Mouse (Mus musculus) stomach, embryonic 14.5 days (tissue): ENCODE results near the gene Inpp5d. TPM values are rescaled to one million over a fixed set of nuclear protein-coding genes. Genes with fewer than 3 reads are reported as not detected.
A peak's percentile ranks its signal among the peaks of the same experiment; 100 is the strongest.

Source experiments
- ATAC-seq: fragments of 200-750 bp; cut with Nextera tagmentation; 2 replicates; pipeline ENCODE4 v1.8.0; 2017; ENCODE audit warnings: low read depth, moderate TSS enrichment; ENCODE audit not compliant: insufficient number of reproducible peaks, insufficient read depth, low FRiP score
- H3K27ac ChIP-seq: fragments of 300-500 bp; sonication (generic); 2 replicates; pipeline ENCODE4 v1.5.1; 2014; ENCODE audit warnings: mild to moderate bottlenecking, low read length, moderate library complexity, mixed read lengths
- H3K27me3 ChIP-seq: fragments of 300-500 bp; sonication (generic); 2 replicates; pipeline ENCODE4 v1.6.1; 2014; ENCODE audit warnings: low read length, control low read depth, mixed read lengths; ENCODE audit not compliant: control insufficient read depth, insufficient read depth
- H3K36me3 ChIP-seq: fragments of 300-500 bp; sonication (generic); 2 replicates; pipeline ENCODE4 v1.6.1; 2014; ENCODE audit warnings: mild to moderate bottlenecking, control low read depth, low read length, moderate library complexity, mixed read lengths; ENCODE audit not compliant: control insufficient read depth, insufficient read depth
- H3K4me1 ChIP-seq: fragments of 300-500 bp; sonication (generic); 2 replicates; pipeline ENCODE4 v1.6.1; 2014; ENCODE audit warnings: low read length, control low read depth, mixed read lengths; ENCODE audit not compliant: control insufficient read depth, insufficient read depth
- H3K4me2 ChIP-seq: fragments of 300-500 bp; sonication (generic); replicated peaks from 2 replicates; pipeline ENCODE4 v1.6.1; 2014; ENCODE audit warnings: low read depth, low read length, control low read depth
- H3K4me3 ChIP-seq: fragments of 300-500 bp; sonication (generic); 2 replicates; pipeline ENCODE4 v1.5.1; 2014; ENCODE audit warnings: low read depth, low read length, control low read depth
- H3K9ac ChIP-seq: fragments of 300-500 bp; sonication (generic); replicated peaks from 2 replicates; pipeline ENCODE4 v1.6.1; 2014; ENCODE audit warnings: low read depth, mild to moderate bottlenecking, control low read depth, low read length, moderate library complexity, mixed read lengths
- H3K9me3 ChIP-seq: fragments of 300-500 bp; sonication (generic); 2 replicates; pipeline ENCODE4 v1.6.1; 2016; ENCODE audit warnings: low read depth, low read length, control low read depth; ENCODE audit not compliant: control insufficient read depth
- WGBS: fragments of 180-500 bp; shearing (Covaris S2); extraction: QIAGEN DNeasy Blood & Tissue Kit; methylation state at CpG from one replicate; pipeline ENCODE4 v1.1.7; 2014; 5-methylcytosine and 5-hydroxymethylcytosine counted together
- polyA plus RNA-seq: library from polyadenylated mRNA; unstranded; fragments of >200 nt; fragmentation: Nextera tagmentation; extraction: Ambion mirVana; gene quantifications from 2 replicates; pipeline ENCODE4 v1.2.1, GENCODE M21; 2014

Inpp5d gene
- polyA plus RNA-seq, 1 experiment from 2014 or later: 5.3 TPM

DNA sequence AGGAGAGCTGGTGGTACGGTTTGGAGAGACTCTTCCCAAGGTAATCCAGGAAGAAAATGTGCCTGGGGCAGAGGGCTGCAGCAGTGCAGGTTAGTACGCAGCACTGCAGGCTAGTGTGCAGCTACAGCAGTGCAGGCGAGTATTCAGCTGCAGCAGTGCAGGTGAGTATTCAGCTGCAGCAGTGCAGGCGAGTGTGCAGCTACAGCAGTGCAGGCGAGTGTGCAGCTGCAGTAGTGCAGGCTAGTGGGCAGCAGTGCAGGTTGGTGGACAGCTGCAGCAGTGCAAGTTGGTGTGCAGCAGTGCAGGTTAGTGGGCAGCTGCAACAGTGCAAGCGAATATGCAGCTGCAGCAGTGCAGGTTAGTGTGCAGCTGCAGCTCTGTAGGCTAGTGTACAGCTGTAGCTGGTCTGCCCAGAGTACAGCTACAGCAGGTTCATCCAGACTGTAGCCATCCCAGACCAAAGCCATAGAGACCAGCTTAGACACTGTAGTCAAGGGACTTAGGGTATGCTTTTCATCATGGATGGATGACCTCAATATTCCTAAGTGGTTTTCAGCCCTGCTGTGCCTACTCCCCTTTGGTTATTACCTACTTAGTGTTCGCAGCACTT, 89.7 kb downstream of the Inpp5d start:
- ATAC-seq: no peak
- H3K9me3 ChIP-seq: no peaks in the 10 kb centered on the region
- 79% methylated on average over 7 of the region's 7 CpGs for WGBS

DNA sequence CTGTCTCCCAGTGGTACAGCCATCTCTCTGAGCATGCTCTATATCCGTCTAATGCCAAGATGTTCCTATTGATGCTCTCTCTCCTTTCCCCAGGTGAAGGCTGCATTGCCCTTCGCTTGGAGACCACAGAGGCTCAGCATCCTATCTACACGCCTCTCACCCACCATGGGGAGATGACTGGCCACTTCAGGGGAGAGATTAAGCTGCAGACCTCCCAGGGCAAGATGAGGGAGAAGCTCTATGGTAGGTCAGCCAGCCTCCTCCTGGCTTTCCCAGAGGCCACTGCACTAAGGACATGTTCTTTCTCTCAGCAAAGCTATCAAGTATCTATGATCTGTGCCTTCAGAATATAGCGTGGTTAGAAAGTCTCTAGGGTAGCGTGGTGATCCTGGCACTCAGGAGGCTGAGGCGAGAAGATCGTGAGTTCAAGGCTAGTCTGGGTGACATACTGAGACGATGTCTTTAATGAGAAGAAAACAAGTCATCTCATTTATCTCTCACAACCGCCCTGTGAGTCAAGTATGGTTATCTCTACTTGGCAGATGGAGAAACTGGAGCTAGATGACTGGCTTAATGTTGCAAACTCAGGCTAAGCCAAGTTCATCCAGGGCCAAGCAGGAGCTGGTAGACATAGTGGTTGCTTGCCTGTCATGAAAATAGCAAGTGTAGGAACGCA, 92.0 kb downstream of the Inpp5d start:
- Histone ChIP-seq H3K9ac (no peak overlapping the region), H3K27me3 (no peaks in the 10 kb centered on the region), H3K4me3 (no peak overlapping the region), H3K4me2 (no peak overlapping the region), H3K4me1 (no peaks in the 10 kb centered on the region), H3K27ac (no peak overlapping the region), H3K36me3 (no peaks in the 10 kb centered on the region), H3K9me3 (no peaks in the 10 kb centered on the region)
- no peak; the same call in 1 of the 2 replicates for ATAC-seq
- 82% methylated on average over 10 of the region's 10 CpGs for whole genome bisulfite sequencing

More for the DNA sequence above, 89.7 kb downstream of the Inpp5d start:
- Histone ChIP-seq H3K36me3 (no peaks in the 10 kb centered on the region), H3K4me2 (no peak overlapping the region), H3K27me3 (no peaks in the 10 kb centered on the region), H3K4me1 (no peaks in the 10 kb centered on the region), H3K4me3 (no peak overlapping the region), H3K9ac (no peak overlapping the region), H3K27ac (no peak overlapping the region)

DNA sequence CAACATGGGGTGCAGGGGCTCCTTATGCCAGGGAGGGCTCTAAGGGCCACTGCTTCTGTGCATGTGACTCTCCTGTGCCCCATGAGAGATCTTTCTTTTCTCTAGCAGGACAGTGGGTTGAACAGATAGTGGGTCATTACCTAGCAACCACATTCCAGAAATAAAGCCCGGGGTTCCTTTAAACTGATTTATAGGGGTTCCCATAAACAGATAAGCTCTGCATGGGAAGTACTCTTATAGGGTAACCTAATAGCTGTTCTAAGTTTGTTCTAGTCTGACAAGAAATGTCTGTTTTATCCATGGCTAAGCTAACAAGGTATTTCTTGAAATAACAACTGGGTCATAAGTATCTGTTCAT, 92.5 kb downstream of the Inpp5d start:
- no peaks in the 10 kb centered on the region for H3K9me3 ChIP-seq
- no peak overlapping the region for H3K4me3 ChIP-seq
- ATAC-seq: no peak
- no peak overlapping the region for H3K4me2 ChIP-seq
- no peak overlapping the region for H3K27ac ChIP-seq
- 81% methylated on average over 1 of the region's 1 CpGs for WGBS
- no peaks in the 10 kb centered on the region for H3K36me3 ChIP-seq
- no peak overlapping the region for H3K9ac ChIP-seq
- no peaks in the 10 kb centered on the region for H3K27me3 ChIP-seq
- no peaks in the 10 kb centered on the region for H3K4me1 ChIP-seq

GRCm38 (mm10) chr1:87721382-87721781, 101.3 kb downstream of the Inpp5d start:
- no peak overlapping the region for H3K4me2 ChIP-seq
- no peaks in the 10 kb centered on the region for H3K27me3 ChIP-seq
- no peaks in the 10 kb centered on the region for H3K36me3 ChIP-seq
- WGBS: 18% methylated on average over 8 of the region's 8 CpGs
- H3K9me3 ChIP-seq: no peaks in the 10 kb centered on the region
- ATAC-seq: 0 out of 2 replicates have a peak, but pooled peaks have one; percentile 33
- no peaks in the 10 kb centered on the region for H3K4me1 ChIP-seq
- no peak overlapping the region for H3K27ac ChIP-seq
- no peak overlapping the region for H3K4me3 ChIP-seq
- no peak overlapping the region for H3K9ac ChIP-seq

GRCm38 (mm10) chr1:87722081-87722480, 102.0 kb downstream of the Inpp5d start:
- 36% methylated on average over 2 of the region's 2 CpGs for WGBS
- no peak overlapping the region for H3K4me2 ChIP-seq
- no peaks in the 10 kb centered on the region for H3K36me3 ChIP-seq
- ATAC-seq: no peak
- H3K9ac ChIP-seq: no peak overlapping the region
- no peak overlapping the region for H3K27ac ChIP-seq
- H3K27me3 ChIP-seq: no peaks in the 10 kb centered on the region
- H3K4me3 ChIP-seq: no peak overlapping the region
- H3K4me1 ChIP-seq: no peaks in the 10 kb centered on the region
- no peaks in the 10 kb centered on the region for H3K9me3 ChIP-seq

DNA sequence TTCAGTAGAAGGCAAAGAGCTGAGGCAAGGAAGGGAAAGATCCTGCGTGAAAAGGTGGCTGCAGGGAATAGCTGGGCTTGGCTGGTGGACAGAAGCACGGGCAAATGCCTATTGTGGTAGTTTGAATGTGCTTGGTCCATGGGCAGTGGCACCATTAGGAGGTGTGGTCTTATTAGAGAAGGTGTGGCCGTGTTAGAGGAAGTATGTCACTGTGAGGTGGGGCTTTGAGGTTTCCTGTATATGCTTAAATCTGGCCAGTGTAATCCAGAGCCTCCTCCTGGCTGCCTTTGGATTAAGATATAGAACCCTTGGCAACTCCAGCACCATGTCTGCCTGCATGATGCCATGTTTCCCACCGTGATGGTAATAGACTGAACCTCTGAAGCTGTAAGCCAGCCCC, 103.2 kb downstream of the Inpp5d start:
- Histone ChIP-seq H3K4me2 (no peak overlapping the region), H3K9me3 (no peaks in the 10 kb centered on the region), H3K27ac (no peak overlapping the region), H3K4me3 (no peak overlapping the region), H3K4me1 (no peaks in the 10 kb centered on the region), H3K36me3 (no peaks in the 10 kb centered on the region), H3K9ac (no peak overlapping the region), H3K27me3 (no peaks in the 10 kb centered on the region)
- 66% methylated on average over 4 of the region's 4 CpGs for WGBS
- ATAC-seq: no peak

GRCm38 (mm10) chr1:87729070-87729469, 109.0 kb downstream of the Inpp5d start:
- H3K9ac ChIP-seq: no peak overlapping the region
- ATAC-seq: no peak
- H3K4me2 ChIP-seq: no peak overlapping the region
- WGBS: 63% methylated on average over 2 of the region's 2 CpGs
- H3K4me1 ChIP-seq: no peaks in the 10 kb centered on the region
- no peak overlapping the region for H3K4me3 ChIP-seq
- H3K9me3 ChIP-seq: no peaks in the 10 kb centered on the region
- H3K27me3 ChIP-seq: no peaks in the 10 kb centered on the region
- no peak overlapping the region for H3K27ac ChIP-seq
- H3K36me3 ChIP-seq: no peaks in the 10 kb centered on the region

DNA sequence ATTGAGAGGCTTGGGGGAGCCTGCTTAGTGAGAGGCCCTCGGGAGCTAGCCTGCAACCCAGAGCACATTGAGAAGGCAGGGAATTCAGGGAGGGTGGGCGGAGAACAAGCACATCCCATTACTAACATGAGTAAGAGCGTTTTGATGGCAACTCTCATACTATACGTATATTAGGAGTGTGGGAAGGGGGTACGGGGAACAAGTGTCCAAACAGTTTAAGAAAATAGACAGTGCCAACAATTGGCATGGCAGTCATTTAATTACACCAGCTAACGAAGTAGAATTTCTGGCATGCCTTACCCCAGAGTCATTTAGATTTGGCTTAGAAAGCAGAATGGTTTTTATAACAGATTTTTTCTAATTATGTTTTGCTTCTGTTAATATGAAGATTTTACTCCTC, 109.7 kb downstream of the Inpp5d start:
- no peak overlapping the region for H3K9ac ChIP-seq
- H3K4me3 ChIP-seq: no peak overlapping the region
- no peak overlapping the region for H3K27ac ChIP-seq
- no peaks in the 10 kb centered on the region for H3K36me3 ChIP-seq
- no peaks in the 10 kb centered on the region for H3K9me3 ChIP-seq
- H3K4me1 ChIP-seq: no peaks in the 10 kb centered on the region
- ATAC-seq: no peak
- WGBS: 82% methylated on average over 6 of the region's 6 CpGs
- H3K27me3 ChIP-seq: no peaks in the 10 kb centered on the region
- H3K4me2 ChIP-seq: no peak overlapping the region

GRCm38 (mm10) chr1:87730271-87730670, 110.2 kb downstream of the Inpp5d start:
- Histone ChIP-seq H3K27me3 (no peaks in the 10 kb centered on the region), H3K27ac (no peak overlapping the region), H3K4me2 (no peak overlapping the region), H3K9ac (no peak overlapping the region), H3K9me3 (no peaks in the 10 kb centered on the region), H3K36me3 (no peaks in the 10 kb centered on the region), H3K4me1 (no peaks in the 10 kb centered on the region), H3K4me3 (no peak overlapping the region)
- WGBS: 78% methylated on average over 7 of the region's 7 CpGs
- no peak for ATAC-seq
